Mouse (Mus musculus): ENCODE measurements around the gene Clrn1. TPM values are rescaled to one million over a fixed set of nuclear protein-coding genes. Genes with fewer than 3 reads are reported as not detected.

Gene Clrn1
- polyA plus RNA-seq, 1 experiment from 2014 or later = 0.12 TPM

DNA sequence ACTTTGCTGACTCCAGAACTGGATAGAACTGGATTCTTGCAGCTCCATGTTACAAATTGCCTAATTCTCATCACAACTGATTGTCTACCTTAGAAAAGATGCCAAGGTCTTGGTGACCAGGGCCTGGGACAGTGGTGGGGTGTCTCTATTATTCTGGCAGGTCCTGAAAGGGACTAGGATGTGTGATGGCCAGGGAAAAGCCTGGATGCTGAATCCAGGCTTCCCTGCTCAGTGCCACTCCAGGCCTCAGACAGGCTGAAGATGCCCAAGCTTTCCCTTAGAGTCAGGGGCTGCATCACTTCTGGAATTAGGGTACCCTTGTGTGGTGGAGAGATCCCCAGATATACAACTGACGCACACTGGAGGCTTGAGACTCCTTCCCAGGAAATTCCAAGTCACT lies 55.2 kb downstream of the Clrn1 start:
- Histone ChIP-seq H3K4me1 (no peaks in the 10 kb centered on the region), H3K9ac (no peak overlapping the region), H3K36me3 (no peaks in the 10 kb centered on the region), H3K4me3 (no peak overlapping the region), H3K9me3 (no peaks in the 10 kb centered on the region), H3K27me3 (replicated peaks) (no peaks in the 10 kb centered on the region), H3K27ac (replicated peaks) (no peak overlapping the region), H3K4me2 (no peak overlapping the region)
- 76% methylated on average over 1 of the region's 1 CpGs for WGBS
- ATAC-seq (ENCODE audit: extremely low read depth, insufficient number of reproducible peaks, low FRiP score, low TSS enrichment) = no peak

DNA sequence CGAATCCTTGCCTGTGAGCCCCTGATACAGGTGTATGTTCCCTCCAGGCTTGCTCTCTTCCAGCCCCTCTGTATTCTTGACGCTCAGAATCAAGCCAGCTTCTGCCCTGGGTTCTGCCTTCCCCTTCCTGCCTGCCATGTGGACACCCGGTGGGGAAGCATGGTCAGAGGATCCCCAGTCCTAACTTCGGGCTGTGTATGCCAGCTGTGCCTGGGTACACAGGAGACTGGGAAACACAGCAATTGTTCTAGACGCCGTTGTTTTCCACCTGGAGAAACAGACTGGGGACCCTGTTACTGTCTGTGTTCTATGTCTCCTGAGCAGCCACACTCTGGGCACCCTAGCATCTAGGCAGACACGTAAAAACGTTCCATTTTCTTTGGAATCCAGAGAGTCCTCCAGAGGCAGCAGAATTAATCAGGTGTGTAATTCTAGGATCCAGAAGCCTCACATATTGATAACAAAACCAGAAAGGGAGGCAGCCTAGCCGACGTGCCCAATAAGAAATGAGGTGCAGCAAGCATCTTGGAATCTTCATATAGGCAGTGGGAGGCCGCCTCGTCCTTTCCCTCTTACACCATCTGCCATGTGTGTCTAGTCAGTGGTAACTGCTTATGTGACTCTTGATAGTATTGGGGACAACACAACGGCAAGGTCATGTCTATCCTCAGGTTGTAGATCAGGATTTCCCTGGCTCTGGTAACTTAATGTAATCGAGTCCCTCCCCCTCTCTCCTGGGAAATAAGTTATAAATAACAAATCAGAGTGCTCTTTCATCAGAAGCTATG lies 56.6 kb downstream of the Clrn1 start:
- no peak overlapping the region for H3K27ac ChIP-seq (replicated peaks)
- 78% methylated on average over 14 of the region's 14 CpGs for WGBS
- H3K9me3 ChIP-seq = no peaks in the 10 kb centered on the region
- H3K27me3 ChIP-seq (replicated peaks) = no peaks in the 10 kb centered on the region
- ATAC-seq (ENCODE audit: extremely low read depth, insufficient number of reproducible peaks, low FRiP score, low TSS enrichment) = no peak
- no peak overlapping the region for H3K9ac ChIP-seq
- no peak overlapping the region for H3K4me3 ChIP-seq
- no peaks in the 10 kb centered on the region for H3K4me1 ChIP-seq
- H3K36me3 ChIP-seq = no peaks in the 10 kb centered on the region
- no peak overlapping the region for H3K4me2 ChIP-seq

DNA sequence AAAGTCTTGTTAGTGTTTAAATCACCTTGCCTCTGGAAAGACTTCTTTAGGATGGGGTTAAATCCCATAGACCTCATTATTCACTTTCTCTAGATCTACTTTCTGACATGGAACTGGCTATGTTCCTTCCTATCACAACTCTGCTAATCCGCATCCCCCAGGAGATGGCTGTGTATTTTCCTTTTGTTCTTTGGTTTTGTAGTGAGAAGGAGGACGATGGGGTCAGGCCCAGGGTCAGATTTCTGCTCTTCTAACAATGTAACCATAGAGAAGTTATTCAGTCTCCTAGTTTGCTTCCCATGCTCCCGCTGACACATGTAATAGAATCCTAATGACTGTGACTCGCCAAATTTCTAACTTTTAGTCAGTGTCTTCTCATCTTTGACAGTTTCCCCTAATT lies 58.9 kb downstream of the Clrn1 start:
- Histone ChIP-seq H3K36me3 (no peaks in the 10 kb centered on the region), H3K9ac (no peak overlapping the region), H3K4me2 (no peak overlapping the region), H3K4me1 (no peaks in the 10 kb centered on the region), H3K4me3 (no peak overlapping the region), H3K27me3 (replicated peaks) (no peaks in the 10 kb centered on the region), H3K9me3 (no peaks in the 10 kb centered on the region), H3K27ac (replicated peaks) (no peak overlapping the region)
- WGBS = 54% methylated on average over 4 of the region's 4 CpGs
- no peak for ATAC-seq (ENCODE audit: extremely low read depth, insufficient number of reproducible peaks, low FRiP score, low TSS enrichment)

DNA sequence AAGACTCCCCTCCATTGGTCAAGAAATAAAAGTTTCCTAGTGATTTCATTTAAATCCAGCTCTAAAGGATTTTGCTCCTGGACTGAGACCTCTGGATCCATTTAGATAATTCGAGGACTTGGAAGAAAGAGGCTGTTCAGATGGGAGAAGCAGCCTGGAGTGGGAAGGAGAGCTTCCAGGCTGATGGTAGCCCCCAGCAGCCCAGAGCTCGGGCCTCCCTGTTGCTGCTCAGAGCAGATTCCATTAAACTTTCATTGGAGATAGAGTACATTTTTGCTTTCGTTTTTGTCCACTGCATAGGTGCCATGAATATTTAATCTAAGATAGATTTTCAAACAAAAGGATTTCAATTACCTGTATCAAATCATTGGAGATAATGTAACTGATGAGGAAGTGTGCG lies 62.9 kb downstream of the Clrn1 start, which contains the start of gene Mindy4b-ps:
Gene Mindy4b-ps, minus strand, starts transcription at position 101 of the 400 bp plus-strand sequence.
- H3K36me3 ChIP-seq = no peaks in the 10 kb centered on the region
- WGBS = 68% methylated on average over 4 of the region's 4 CpGs
- H3K27ac ChIP-seq (replicated peaks) = no peak within 1 kb of the TSS
- no peak within 1 kb of the TSS for H3K4me2 ChIP-seq
- no peak for ATAC-seq (ENCODE audit: extremely low read depth, insufficient number of reproducible peaks, low FRiP score, low TSS enrichment)
- no peak within 1 kb of the TSS for H3K9ac ChIP-seq
- H3K4me1 ChIP-seq = peaks cover 5% of the 10 kb centered on the region; the same call in 1 of the 2 replicates
- 0 out of 2 replicates have a peak, but pooled peaks cover 3% of the 10 kb centered on the region for H3K27me3 ChIP-seq (replicated peaks)
- H3K9me3 ChIP-seq = no peaks in the 10 kb centered on the region
- no peak within 1 kb of the TSS for H3K4me3 ChIP-seq

DNA sequence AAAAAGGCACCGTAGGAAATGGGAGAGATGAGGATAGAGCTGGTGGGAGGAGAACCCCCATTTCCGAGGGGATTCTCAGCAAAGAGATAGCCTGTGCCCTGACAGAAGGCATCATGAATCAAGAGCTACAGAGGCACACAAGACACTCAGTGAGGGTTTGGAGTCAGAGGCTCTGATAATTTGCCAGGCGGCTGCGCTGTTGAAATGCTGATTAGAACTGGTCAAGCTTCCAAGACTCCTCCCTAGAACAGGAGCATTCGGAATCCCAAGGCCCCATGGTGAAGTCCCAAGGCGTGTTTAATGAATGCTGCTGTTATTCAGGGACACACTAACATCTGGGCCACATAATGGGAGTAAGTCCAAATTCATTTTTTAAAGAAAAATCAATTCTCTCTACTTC lies 67.8 kb downstream of the Clrn1 start:
- H3K36me3 ChIP-seq = no peaks in the 10 kb centered on the region
- H3K4me1 ChIP-seq = peaks cover 6% of the 10 kb centered on the region; the same call in 1 of the 2 replicates
- no peak overlapping the region for H3K9ac ChIP-seq
- no peak for ATAC-seq (ENCODE audit: extremely low read depth, insufficient number of reproducible peaks, low FRiP score, low TSS enrichment)
- WGBS = 31% methylated on average over 6 of the region's 6 CpGs
- no peak overlapping the region for H3K4me3 ChIP-seq
- no peak overlapping the region for H3K27ac ChIP-seq (replicated peaks)
- H3K27me3 ChIP-seq (replicated peaks) = peaks cover 3% of the 10 kb centered on the region; the same call in 1 of the 2 replicates
- H3K4me2 ChIP-seq = no peak overlapping the region
- no peaks in the 10 kb centered on the region for H3K9me3 ChIP-seq

DNA sequence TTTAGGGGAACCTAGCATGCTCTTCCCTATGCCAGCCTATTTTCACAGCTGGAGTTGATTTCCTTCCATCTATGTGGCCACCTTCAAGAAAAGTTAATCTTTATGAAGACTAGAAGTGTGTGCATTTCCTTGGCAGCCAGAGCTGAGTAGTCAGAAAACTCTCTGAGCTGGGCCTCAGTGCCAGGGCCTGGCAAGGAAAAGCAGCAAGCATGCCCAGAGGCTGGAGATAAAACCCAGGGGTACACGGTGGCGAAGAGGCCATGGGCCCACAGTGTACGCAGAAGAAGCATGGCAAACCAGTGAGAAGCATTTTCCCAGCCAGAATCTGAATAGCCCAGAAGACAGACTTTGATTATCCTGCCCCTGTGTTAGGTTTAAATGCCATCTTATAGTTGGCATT lies 70.9 kb downstream of the Clrn1 start:
- no peak overlapping the region for H3K4me3 ChIP-seq
- no peaks in the 10 kb centered on the region for H3K36me3 ChIP-seq
- H3K9me3 ChIP-seq = no peaks in the 10 kb centered on the region
- peaks cover 13% of the 10 kb centered on the region for H3K27me3 ChIP-seq (replicated peaks)
- 76% methylated on average over 3 of the region's 3 CpGs for WGBS
- no peak for ATAC-seq (ENCODE audit: extremely low read depth, insufficient number of reproducible peaks, low FRiP score, low TSS enrichment)
- no peak overlapping the region for H3K27ac ChIP-seq (replicated peaks)
- no peak overlapping the region for H3K9ac ChIP-seq
- H3K4me1 ChIP-seq = peaks cover 13% of the 10 kb centered on the region
- H3K4me2 ChIP-seq = no peak overlapping the region

DNA sequence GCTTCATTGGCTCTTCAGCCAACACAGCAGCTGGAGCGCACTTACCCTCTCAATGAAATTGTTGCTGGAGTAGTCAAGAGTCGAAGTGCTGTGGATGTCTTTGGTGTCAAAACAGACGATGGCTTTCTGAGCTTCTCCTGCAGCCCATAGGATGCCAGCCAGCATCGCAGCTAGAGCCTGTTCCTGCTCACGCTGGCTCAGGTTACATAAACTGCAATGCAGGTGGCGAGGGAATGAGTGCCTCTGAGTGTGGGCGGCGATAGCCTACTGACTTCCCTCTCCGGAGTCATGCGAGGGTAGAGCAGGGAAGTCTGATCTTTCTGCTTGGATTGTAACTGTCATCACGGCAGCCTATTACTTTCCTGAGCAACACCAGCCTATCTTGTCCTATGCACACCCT lies 74.8 kb downstream of the Clrn1 start:
- H3K27me3 ChIP-seq (replicated peaks) = peaks cover 14% of the 10 kb centered on the region
- WGBS = 37% methylated on average over 11 of the region's 11 CpGs
- H3K4me2 ChIP-seq = no peak overlapping the region
- H3K27ac ChIP-seq (replicated peaks) = no peak overlapping the region
- H3K9ac ChIP-seq = no peak overlapping the region
- no peaks in the 10 kb centered on the region for H3K36me3 ChIP-seq
- no peak overlapping the region for H3K4me3 ChIP-seq
- H3K9me3 ChIP-seq = no peaks in the 10 kb centered on the region
- H3K4me1 ChIP-seq = peaks cover 10% of the 10 kb centered on the region
- ATAC-seq (ENCODE audit: extremely low read depth, insufficient number of reproducible peaks, low FRiP score, low TSS enrichment) = no peak

DNA sequence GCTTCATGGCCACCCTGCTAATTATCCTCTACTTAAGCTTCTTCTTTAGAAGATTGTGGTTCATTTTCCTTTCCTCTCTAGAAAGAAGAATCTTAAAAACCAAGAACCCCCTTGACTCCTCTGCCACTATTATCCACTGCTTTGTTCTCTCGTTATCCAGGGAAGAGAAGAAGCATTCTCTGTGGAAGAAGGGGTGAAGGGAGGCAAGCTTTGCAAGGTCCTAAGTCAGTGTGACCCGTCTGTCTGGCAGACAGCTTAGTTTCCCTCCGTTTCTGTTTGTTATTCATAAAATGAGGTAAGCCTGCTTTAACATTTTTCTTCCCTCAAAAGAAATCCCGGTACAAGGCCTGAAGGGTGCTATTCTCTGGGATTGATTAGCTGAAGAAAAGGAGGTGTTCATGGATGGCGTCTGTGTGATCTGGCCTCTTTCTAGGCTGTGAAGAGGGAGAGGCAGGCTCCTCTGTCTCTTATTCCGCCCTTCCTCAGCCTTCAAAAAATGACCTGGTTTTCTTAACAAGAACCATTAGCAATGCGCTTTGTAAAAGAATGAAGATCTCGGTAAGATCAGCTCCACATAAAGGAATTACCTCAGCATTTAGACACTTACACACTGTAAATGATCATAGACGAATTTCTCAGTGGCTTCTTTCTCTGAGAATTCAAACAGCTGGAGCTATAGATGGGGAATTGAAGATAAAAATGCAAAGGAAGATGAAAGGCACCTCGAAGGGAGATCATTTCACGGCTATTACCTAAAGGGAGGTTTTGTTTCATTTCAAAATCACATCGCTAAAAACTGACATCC lies 75.8 kb downstream of the Clrn1 start:
- Histone ChIP-seq H3K36me3 (no peaks in the 10 kb centered on the region), H3K9ac (no peak overlapping the region), H3K9me3 (no peaks in the 10 kb centered on the region), H3K4me1 (peaks cover 21% of the 10 kb centered on the region), H3K27ac (replicated peaks) (no peak overlapping the region), H3K4me3 (no peak overlapping the region), H3K4me2 (no peak overlapping the region), H3K27me3 (replicated peaks) (peaks cover 14% of the 10 kb centered on the region)
- WGBS = 64% methylated on average over 12 of the region's 12 CpGs
- ATAC-seq (ENCODE audit: extremely low read depth, insufficient number of reproducible peaks, low FRiP score, low TSS enrichment) = no peak

DNA sequence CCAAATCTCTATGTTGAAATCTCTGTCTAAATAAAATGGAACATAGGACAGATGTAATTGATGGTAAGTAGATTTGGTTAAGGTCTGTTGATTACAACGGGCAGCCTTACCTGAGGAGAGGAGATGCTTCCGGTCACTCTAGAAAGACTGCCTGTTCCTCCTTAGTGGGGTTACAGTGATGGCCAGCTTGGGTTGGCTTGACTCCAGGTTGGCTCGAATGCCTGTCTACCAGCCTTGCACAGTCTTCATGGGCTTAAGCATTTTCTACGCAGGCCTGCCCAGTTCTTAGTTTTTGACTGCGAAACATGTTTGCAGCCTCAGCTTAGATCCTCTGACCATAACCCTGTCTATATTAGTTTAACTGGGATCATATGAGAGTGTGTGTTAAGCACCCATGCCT lies 76.5 kb downstream of the Clrn1 start:
- 85% methylated on average over 5 of the region's 5 CpGs for WGBS
- no peaks in the 10 kb centered on the region for H3K36me3 ChIP-seq
- no peak overlapping the region for H3K4me2 ChIP-seq
- H3K4me3 ChIP-seq = no peak overlapping the region
- H3K9ac ChIP-seq = no peak overlapping the region
- peaks cover 14% of the 10 kb centered on the region for H3K27me3 ChIP-seq (replicated peaks)
- H3K9me3 ChIP-seq = no peaks in the 10 kb centered on the region
- no peak overlapping the region for H3K27ac ChIP-seq (replicated peaks)
- ATAC-seq (ENCODE audit: extremely low read depth, insufficient number of reproducible peaks, low FRiP score, low TSS enrichment) = no peak
- H3K4me1 ChIP-seq = peaks cover 22% of the 10 kb centered on the region

DNA sequence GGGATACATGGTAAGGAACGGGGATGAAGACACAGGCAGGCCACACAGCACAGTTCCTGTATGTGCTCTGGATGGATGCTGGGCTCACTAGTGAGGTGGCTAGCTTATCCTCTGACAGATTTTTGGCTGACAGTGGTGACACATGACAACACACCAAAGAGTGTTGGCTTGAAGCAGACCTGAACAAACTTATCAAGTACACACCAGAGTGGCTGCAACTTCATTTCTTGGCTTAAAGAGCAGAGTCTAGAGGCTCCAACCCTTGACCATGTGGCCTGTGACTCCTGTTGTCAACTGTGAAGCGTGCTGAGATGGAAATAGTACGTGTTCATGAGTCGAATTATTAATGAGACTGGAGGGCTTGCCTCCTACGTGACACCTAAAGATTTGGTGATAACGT lies 80.4 kb downstream of the Clrn1 start:
- Histone ChIP-seq H3K4me1 (peaks cover 15% of the 10 kb centered on the region), H3K9ac (no peak overlapping the region), H3K4me3 (no peak overlapping the region), H3K27ac (replicated peaks) (no peak overlapping the region), H3K4me2 (no peak overlapping the region), H3K36me3 (no peaks in the 10 kb centered on the region), H3K9me3 (no peaks in the 10 kb centered on the region), H3K27me3 (replicated peaks) (peaks cover 8% of the 10 kb centered on the region; the same call in 1 of the 2 replicates)
- 40% methylated on average over 6 of the region's 6 CpGs for WGBS
- ATAC-seq (ENCODE audit: extremely low read depth, insufficient number of reproducible peaks, low FRiP score, low TSS enrichment) = peak; percentile 73

DNA sequence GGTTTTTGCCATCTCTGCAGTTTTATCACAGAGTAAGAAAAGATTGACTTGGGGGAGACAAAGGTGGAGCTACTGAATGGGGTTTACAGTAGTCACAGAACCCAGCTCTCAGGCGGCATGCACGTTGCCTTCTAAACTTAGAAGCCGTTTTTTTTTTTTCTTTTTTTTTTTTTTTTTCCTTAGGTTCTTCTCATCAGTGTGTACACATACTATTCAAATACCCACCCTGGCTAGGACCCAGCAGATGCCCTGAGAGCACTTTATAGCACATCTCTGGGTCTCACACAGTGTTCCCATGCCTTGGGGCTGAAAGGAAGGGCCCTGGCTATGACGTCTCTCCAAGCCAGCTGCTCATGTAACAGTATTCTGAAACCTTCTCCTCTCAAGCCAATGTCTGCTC lies 86.5 kb downstream of the Clrn1 start:
- H3K27me3 ChIP-seq (replicated peaks) = no peaks in the 10 kb centered on the region
- H3K36me3 ChIP-seq = no peaks in the 10 kb centered on the region
- ATAC-seq (ENCODE audit: extremely low read depth, insufficient number of reproducible peaks, low FRiP score, low TSS enrichment) = no peak
- no peak overlapping the region for H3K4me3 ChIP-seq
- no peak overlapping the region for H3K27ac ChIP-seq (replicated peaks)
- no peak overlapping the region for H3K4me2 ChIP-seq
- no peaks in the 10 kb centered on the region for H3K9me3 ChIP-seq
- WGBS = 63% methylated on average over 4 of the region's 4 CpGs
- no peak overlapping the region for H3K9ac ChIP-seq
- no peaks in the 10 kb centered on the region for H3K4me1 ChIP-seq
